ENCODE assay signal across 9 mouse cellular contexts in the genomic region with DNA sequence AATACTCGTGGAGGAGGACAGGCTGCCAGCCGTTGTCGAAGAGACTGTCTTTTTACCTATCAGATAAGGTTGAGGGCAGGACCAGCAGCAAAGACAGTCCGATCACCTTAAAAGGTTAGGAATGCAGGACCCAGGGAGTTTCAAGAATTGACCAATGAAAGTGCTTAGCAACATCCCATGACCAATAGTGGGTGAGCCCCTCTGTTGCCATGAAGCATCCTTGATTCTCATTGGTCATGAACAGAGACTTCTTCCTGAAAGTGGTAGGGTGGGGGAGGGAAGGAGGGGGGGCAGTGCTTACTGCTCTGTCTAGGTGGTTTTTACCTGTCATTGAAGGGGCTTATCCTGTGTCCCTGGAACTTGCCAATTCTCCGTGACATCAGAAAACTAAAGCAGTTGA.
A peak's percentile ranks its signal among the peaks of the same experiment; 100 is the strongest.
DNase-seq lines count a peak whose midpoint lies in the region; ATAC-seq lines count a peak whose summit lies in the region.
"Had no signal": no experiment of that assay in that cellular context is flagged by ENCODE, and none has a peak within 500 bp of the region (broad histone marks: within the 10 kb centered on the region; RNA-seq: fewer than 3 reads in every experiment).

No protein-coding gene starts in this region.

- no peak overlapping the region for H3K4me2 ChIP-seq in neural tube, embryonic 11.5 days (ENCODE audit: low read depth)

- 0 out of 2 replicates have a peak, but pooled peaks cover 3% of the 10 kb centered on the region for H3K27me3 ChIP-seq in neural tube, embryonic 11.5 days (ENCODE audit: control insufficient read depth, insufficient read depth, low read length)

- WGBS in neural tube, embryonic 11.5 days = 50% methylated on average over 5 of the region's 5 CpGs

- H3K9me3 ChIP-seq in neural tube, embryonic 11.5 days (ENCODE audit: control insufficient read depth, low read length) = no peaks in the 10 kb centered on the region

- no peak overlapping the region for H3K4me3 ChIP-seq in neural tube, embryonic 11.5 days (ENCODE audit: low read depth, low read length)

- H3K9ac ChIP-seq in neural tube, embryonic 11.5 days (ENCODE audit: low read length) = no peak overlapping the region

- no peaks in the 10 kb centered on the region for H3K4me1 ChIP-seq in neural tube, embryonic 11.5 days (ENCODE audit: control insufficient read depth, insufficient read depth, low read length)

- ATAC-seq in frontal cortex, adult (ENCODE audit: low TSS enrichment) = peak; percentile 72
- ATAC-seq in neural tube, embryonic 11.5 days (ENCODE audit: insufficient read depth, low FRiP score, low TSS enrichment) = peak; percentile 31; the same call in 1 of the 2 replicates
- ATAC-seq in inflammation-experienced regulatory T-cells, adult 6 months = peak; percentile 69

- no peak overlapping the region for H3K27ac ChIP-seq in neural tube, embryonic 11.5 days (ENCODE audit: low read depth, low read length)

- DNase-seq in frontal cortex, postnatal 25 days (ENCODE audit: low spot score in 2 of 2) = no peak
- DNase-seq in neural tube, embryonic 11.5 days (ENCODE audit: low spot score) = no peak
- DNase-seq in neural tube, embryonic 10.5 days (ENCODE audit: extremely low spot score, low spot score) = no peak
- DNase-seq in yolk sac, embryonic 10.5 days (ENCODE audit: low spot score) = peak; percentile 21
- no peak for DNase-seq in cerebellum, adult 8-10 months
- no peak for DNase-seq in frontal cortex, postnatal 10 days (ENCODE audit: low spot score in 2 of 2)
- DNase-seq: cerebellum, adult 18-20 months had no signal

- H3K36me3 ChIP-seq in neural tube, embryonic 11.5 days (ENCODE audit: control insufficient read depth, insufficient read depth, low read length) = no peaks in the 10 kb centered on the region
